Mouse (Mus musculus): ENCODE results near the gene Tmem114. TPM values are rescaled to one million over a fixed set of nuclear protein-coding genes. Genes with fewer than 3 reads are reported as not detected.

Tmem114 gene
- total RNA-seq (2021) = not detected
- long read RNA-seq, experiment 1 = 0 reads
- long read RNA-seq, experiment 2 = 0 reads

DNA sequence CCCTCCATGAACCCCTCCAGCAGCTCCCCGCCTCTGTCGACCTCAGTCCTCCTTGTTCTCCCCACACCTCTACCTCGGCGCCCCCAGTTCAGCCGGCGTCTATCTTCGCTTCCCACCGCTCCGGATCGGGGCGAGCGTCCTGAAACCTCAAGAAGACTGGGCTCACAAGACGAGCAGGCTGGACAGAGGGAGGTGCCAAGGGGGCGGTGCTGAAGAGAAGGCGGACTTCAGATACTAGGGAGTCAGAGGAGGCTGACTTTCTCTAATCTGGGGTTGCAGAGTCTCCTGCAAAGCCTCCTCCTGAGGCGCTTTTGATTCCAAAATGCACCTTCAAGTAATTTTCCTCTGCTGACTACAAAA, at the start of gene Tmem114:
Gene Tmem114, minus strand, starts transcription at position 166 of the 360 bp plus-strand sequence.
- intact Hi-C loops (cut with DNase I) = no loop called here
- peak; percentile 17 to 38 for DNase-seq

GRCm38 (mm10) chr16:8470603-8471481, 45.9 kb upstream of the Tmem114 start, which contains the start of gene Mettl22:
Gene Mettl22, plus strand, starts transcription at chr16:8470788.
- intact Hi-C loops (cut with DNase I) = no loop called here

DNA sequence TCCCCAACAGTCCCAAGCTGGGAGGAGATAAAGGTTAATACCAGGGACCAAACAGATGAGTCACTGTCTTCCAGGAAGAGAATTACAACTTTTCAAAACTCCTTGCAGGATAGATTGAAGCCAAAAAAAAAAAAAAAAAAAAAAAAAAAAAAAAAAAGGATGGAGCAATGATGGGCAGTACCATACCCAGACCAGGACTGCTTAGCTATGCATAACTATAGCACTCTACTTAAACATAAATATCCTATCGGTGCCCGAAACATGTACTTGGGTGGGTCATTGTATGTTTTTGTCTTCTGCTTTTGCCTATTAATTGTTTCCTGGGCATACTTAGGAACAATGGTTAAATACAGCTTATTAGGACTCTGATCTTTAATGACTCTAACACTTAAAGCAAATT, 45.2 kb upstream of the Tmem114 start:
- intact Hi-C loops (cut with DNase I) = no loop called here
- DNase-seq = no peak

More at GRCm38 (mm10) chr16:8470603-8471481, 45.9 kb upstream of the Tmem114 start, which contains the start of gene Mettl22:
- DNase-seq = peak; percentile 92 to 93

GRCm38 (mm10) chr16:8459098-8459497, 34.2 kb upstream of the Tmem114 start:
- intact Hi-C loops (cut with DNase I) = no loop called here

DNA sequence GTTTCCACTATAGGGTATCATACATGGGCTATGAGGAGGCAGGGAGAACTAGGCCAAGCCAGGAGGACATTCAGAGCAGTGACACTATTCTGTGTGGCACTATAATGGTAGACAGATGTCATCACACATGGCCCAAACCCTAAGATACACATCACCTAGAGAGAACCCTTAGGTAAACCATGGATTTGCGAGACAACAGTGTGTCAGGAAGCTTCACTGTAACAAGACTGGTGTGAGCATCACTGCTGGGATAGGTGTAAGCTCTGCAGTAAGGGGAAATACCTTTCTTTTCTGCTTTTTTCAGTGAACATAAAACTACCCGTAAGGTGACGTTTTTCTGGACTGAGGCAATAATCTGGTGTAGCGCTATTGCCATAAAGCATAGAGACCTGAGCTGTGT, 33.5 kb upstream of the Tmem114 start:
- intact Hi-C loops (cut with DNase I) = no loop called here
- no peak for DNase-seq

More at GRCm38 (mm10) chr16:8459098-8459497, 34.2 kb upstream of the Tmem114 start:
- DNase-seq = peak; percentile 53 to 64

DNA sequence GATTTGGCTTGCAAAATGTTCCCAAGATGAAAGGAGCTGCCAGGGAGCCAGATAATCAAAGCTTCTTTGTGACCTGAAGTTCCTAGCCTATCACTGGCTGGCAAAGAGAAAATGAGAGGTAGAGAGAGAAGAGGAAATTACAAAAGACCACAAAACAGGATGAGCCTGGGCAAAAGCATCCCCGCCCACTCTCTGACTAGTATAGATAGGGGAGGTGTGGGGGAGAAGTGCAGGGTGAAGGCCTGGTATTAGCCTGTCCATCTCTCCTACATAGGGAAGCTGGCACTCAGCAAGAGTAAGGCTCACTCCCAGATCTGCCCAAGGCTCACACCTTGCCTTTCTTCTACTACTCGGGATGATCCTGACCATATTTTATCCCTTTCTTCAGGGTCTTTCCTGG, 30.3 kb upstream of the Tmem114 start:
- no peak for DNase-seq
- intact Hi-C loops (cut with DNase I) = no loop called here

GRCm38 (mm10) chr16:8453301-8453700, 28.4 kb upstream of the Tmem114 start:
- intact Hi-C loops (cut with DNase I) = no loop called here
- no peak for DNase-seq

GRCm38 (mm10) chr16:8446256-8446655, 21.3 kb upstream of the Tmem114 start:
- intact Hi-C loops (cut with DNase I) = no loop called here
- no peak for DNase-seq

DNA sequence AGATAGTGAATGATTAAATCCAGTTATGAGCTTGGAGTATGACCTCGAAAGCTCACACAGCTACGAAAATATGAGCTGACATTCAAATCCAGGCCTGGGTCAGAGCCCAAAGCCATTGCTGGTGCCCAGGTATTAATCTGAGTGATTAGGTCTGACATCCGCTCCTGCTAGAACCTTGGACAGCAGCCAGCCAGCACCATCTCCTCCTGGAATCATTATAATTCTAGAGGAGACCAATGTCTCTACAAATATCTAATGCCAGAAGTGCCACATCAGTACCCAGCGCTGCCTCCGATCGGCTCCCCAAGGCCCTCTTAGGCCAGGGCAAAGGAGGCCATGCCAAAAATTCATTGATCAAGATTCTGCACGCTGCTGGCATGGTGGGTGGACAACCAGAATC, 20.0 kb upstream of the Tmem114 start:
- DNase-seq = no peak
- intact Hi-C loops (cut with DNase I) = no loop called here

DNA sequence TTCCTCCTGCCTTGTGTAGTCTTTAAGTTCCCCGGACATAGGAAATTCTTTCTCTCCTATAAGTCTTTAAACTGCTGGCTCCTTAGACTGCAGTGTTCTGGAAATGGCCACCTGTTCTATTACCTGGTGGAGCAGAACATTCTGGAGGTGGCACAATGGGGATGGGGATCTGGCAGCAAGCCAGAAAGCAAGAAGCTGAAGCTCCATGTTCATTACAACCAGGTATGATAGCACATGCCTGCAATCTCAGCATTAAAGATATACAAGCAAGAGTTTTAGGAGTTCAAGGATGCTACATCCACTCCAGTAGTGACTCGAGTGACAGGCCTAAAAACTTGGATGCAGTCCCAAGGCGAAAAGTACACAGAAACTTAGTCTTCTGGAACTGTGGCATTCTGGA, 7.7 kb upstream of the Tmem114 start:
- intact Hi-C loops (cut with DNase I) = no loop called here
- DNase-seq = no peak

- intact Hi-C loops (cut with DNase I) = no loop called here
- no peak for DNase-seq
These were observed 4.6 kb upstream of the Tmem114 start for GRCm38 (mm10) chr16:8429531-8429930.

DNA sequence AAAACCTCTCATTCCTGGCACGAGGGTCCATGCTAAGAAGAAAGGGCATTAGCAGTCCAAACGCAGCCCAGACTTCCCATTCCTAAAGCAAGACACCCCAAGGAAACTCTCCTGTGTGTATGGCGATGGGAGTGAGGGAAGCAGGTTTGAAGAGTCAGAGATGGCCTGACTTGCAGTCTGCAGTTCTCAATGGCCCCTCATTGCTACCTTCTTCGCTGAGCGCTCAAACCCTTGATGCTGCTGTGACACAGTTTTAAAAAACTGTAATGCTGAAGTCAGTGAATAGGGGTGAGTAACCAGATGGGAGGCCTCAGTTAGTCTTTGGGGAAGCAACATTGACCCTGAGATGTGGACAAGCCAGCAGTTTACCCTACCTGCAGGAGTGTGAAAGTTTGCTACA, 800 bp upstream of the Tmem114 start:
- DNase-seq = no peak

DNA sequence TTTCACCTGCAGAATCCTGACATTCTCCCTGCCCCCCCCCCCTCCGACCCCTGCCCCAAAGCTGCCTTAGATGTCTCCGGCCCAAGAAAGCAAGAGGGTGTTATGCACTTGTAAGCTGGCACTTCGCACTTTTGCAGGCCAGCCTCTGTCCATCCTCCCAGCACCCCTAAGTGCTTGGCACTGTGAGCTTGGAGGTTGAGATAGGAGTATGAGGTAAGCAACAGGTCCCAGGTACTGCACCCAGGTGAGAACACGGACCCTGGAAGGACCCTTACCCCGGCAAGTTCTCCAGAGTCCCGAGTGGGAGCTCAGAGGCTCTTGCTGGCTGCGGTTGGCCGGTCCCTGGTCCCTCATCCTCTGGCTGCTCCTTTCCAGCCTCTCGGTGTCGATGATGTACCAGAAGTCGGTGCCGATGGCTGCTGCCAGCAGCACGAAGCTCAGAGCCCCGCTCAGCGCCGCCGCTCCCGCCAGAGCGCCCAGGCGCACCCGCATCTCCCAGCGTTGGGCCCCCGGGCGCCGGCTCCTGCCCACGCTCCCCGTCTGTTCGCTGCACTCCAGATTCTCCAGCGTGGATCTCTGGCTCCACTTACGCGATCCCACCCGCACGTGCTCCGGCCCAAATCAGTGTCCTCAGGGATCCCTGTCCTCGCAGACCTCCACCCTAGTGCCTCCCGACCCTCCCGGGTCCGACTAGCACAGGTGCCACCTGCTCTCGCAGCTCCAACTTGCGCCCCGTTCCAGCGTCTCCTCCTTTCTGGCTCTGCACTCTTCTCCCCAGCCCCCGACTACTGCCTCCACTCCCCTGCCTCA, 570 bp downstream of the Tmem114 start:
- DNase-seq = no peak
- intact Hi-C loops (cut with DNase I) = no loop called here

More for the DNA sequence above, 800 bp upstream of the Tmem114 start:
- intact Hi-C loops (cut with DNase I) = no loop called here

DNA sequence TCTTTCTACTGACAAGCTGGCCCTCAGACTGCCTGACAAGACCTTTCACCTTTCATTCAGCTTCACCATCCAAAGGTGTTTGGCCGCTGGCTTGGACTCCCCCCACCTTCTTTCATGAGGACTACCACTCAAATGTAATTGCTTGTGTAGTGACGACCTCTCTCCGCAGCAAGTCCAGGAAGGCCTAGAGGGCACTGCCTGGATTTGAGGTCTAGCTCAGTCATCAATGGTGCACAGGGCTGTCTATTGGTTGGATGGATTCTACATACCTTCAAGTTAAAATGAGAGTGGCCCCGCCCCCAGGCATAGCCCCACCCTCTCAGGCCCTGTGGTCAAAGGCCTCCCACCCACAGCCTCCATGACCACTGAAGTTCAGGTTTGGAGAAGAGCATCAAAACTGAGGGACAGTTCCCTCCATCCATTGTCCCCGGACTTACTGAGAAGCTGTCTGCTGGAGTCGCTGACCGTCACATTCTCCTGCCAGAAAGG, 1.3 kb downstream of the Tmem114 start:
- intact Hi-C loops (cut with DNase I) = no loop called here
- DNase-seq = no peak

DNA sequence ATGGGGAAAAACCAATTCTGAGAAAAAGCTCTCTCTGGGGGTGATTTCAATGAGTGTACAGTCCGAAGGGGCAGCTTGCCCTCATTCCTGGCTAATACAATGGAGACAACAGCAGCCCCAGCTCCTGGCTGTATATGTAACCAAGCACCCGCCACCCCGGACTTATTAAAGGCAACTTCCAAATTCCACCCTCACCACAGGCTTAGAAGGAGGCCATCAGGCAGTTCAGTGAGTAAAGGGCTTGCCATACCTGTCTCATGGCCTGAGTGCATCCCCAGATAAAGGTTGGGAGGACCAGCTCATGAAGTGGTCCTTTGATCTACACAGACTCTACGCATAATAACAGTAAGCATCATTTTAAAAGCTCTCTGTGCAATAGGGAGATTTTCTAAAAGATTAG, 4.1 kb downstream of the Tmem114 start:
- intact Hi-C loops (cut with DNase I) = no loop called here
- DNase-seq = no peak

GRCm38 (mm10) chr16:8420381-8420780, 4.6 kb downstream of the Tmem114 start:
- DNase-seq = no peak
- intact Hi-C loops (cut with DNase I) = no loop called here

GRCm38 (mm10) chr16:8419666-8420065, 5.3 kb downstream of the Tmem114 start:
- DNase-seq = no peak
- intact Hi-C loops (cut with DNase I) = no loop called here

GRCm38 (mm10) chr16:8418126-8418525, 6.8 kb downstream of the Tmem114 start:
- intact Hi-C loops (cut with DNase I) = no loop called here
- DNase-seq = no peak

DNA sequence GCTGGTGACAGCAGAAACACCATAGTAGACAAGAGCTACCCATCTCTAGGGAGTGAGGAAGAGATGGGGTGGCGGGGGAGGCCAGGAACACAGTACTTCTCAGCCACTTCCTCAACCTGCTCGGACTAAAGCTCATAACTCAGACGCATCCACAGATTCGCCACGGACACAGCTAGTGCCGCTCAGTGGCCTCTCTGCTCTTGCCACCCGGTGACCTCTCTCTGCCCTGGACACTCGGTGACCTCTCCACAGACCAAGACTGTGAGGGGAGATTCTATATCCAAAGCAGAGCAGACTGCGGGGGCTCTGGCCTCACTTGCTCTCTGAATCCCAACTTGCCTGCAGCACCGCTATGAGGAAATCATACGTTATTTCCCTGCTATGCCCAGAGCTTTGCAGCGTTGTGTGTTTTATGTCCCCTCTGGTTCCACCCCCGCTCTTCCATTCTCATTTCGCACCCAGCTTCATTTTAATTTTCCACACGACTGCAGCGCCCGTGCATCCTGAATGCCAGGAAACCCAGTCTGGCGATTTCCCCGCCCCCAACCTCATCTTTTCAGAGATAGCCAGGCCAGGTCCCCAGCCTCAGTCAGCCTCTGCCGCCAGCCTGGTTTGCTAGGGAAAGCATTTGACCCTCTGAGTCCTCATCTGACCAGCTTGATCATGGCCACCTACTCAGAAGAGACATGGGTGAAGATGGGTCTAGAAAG, 7.8 kb downstream of the Tmem114 start:
- no peak for DNase-seq
- intact Hi-C loops (cut with DNase I) = no loop called here

DNA sequence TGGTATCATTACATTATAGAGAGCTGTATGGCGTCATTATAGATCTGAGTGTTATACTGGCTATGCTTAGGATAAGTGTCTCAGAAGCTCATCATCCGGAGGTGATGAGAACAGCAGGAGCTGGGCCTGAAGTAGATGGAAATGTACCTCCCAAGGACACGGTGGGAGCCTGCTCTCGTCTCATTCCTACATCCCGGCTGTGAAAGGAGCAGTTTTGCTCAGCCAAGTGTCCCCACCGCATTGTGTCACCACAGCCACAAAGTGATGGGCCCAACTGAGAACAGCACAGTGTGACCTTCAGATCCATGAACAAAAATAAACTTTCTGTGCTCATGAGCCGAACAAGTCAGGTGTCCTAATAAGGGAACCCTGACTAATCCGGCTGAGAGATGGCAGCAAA, 8.9 kb downstream of the Tmem114 start:
- intact Hi-C loops (cut with DNase I) = no loop called here
- DNase-seq = no peak

All from heart, postnatal 14 days (tissue).